Mouse (Mus musculus): Measurements from ENCODE around the gene Slc40a1. TPM values are rescaled to one million over a fixed set of nuclear protein-coding genes. Genes with fewer than 3 reads are reported as not detected.

The Slc40a1 gene
- total RNA-seq, 2 experiments from 2014 or later: 21.6 to 23.7 TPM

DNA sequence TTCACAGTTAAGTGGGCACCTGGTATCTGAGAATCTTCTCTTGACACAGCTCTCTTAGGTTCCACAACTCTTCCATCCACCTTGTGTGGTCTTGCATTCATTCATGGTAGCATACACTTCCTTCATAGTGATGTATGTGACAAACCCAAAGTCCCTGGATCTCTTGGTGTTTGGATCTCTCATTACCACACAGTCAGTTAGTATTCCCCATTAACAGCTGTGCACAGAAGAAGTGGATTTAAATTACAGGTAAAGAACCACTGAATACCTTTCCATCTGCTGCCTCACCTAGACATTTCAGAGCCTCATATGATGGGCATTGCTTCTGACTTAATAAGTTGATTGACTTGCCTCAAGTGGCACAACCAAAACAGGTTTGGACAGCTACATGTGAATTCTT is 36.1 kb downstream of the Slc40a1 start, which contains the start of gene Gm5269:
Gene Gm5269 (minus strand): TSS at position 101 of the 400 bp plus-strand sequence.
- no peak for DNase-seq
- intact Hi-C loops (cut with DNase I): no loop called here

DNA sequence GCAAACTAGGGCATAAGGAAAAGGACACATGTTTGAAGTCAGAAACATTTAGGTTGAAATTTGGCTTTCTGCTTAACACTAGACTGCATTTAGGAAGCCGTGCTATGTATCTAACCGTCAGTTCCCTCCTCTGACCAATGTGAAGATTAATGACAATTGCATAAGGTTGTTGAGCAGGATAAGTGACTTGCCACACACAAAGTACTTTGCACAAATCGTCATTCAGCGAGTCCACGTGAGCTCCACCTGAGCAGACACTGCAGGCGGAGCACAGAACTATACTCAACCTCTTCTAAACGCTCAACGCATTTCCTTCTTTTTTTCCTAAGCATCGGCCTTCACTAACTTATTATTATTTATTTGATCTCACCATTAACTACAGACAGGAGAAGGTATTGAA is 39.5 kb downstream of the Slc40a1 start:
- intact Hi-C loops (cut with DNase I): no loop called here
- no peak for DNase-seq

DNA sequence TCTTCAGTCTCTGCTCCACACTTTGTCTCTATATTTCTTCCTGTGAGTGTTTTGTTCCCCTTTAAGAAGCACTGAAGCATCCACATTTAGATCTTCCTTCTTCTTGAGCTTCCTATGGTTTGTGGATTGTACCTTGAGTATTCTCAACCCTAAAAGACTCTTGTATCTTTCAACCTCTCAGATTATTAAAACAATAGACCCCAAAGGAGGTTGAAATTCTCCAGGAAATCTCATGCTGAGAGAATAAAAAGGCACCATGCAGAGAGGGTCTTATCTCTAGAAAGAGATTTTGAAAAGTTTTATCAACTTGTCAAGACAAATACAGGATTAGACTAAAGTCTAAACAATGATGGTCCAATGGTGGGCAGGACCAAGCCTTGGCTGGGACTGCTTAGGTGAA is 42.9 kb downstream of the Slc40a1 start:
- no peak for DNase-seq
- intact Hi-C loops (cut with DNase I): no loop called here

DNA sequence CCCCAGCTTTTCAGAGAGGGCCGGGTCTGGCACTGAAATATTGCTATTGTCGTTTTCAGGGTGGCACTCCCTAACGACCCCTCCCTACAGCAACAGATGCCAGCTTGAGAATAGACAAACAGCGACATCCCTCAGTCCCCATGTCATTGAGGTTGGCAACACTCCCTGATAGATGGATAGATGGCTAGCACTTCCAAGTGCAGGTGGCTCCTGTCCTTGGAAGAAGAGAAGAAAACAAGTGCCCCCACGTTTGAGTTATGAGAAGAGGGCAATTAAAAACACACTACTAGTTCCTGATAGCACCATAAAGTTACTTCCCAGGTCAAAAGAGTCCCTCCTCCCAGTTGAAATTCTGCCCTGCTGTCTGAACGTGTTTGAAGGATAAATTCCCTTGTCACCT is 44.2 kb downstream of the Slc40a1 start:
- no peak for DNase-seq
- intact Hi-C loops (cut with DNase I): no loop called here

DNA sequence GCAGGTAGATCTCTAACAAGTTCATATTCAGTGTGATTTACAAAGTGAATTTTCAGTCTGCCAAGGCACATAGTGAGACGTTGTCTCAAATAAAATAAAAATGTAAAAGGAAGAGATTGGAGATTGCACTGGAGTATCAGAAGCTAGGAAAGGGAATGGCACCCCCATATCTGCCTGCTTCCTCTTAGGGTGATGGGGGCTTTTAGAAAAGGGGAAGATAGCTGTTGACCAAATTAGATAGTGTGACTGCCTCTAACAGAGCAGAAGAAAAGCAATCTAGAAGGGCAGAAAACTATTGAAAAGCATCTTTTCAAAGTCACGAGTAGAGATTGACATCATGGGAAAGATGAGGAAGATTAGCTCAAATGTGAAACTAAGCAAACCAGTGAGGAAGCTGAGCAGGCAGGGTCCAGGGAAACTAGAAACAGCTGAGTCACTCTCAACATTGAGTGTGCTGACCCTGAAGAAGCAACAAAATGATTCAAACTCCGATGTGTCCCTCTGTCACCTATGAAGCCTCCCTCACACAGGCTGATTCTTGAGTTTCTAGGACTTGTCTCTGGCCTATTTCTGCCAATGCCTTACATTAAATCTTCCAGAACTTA is 45.0 kb downstream of the Slc40a1 start:
- no peak for DNase-seq
- intact Hi-C loops (cut with DNase I): no loop called here

DNA sequence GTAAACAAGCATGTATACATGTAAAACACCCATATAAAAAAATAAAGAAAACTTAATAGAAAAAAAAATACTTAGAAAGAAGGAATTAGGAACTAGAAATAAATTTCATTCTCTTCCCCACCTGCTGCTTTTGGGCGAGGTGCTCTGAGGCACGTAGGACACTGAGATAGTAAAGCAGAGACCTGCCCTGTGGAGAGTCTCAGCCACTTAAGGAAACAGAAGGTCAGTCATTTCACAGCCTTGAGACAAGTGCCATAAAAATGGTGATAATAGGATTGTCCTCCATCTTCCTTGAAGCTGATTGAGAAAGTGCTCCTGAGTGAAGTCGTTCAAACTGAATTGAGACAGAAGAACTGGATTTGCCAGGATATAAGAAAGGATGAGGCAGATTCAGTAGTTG is 48.9 kb downstream of the Slc40a1 start:
- no peak for DNase-seq
- intact Hi-C loops (cut with DNase I): no loop called here

DNA sequence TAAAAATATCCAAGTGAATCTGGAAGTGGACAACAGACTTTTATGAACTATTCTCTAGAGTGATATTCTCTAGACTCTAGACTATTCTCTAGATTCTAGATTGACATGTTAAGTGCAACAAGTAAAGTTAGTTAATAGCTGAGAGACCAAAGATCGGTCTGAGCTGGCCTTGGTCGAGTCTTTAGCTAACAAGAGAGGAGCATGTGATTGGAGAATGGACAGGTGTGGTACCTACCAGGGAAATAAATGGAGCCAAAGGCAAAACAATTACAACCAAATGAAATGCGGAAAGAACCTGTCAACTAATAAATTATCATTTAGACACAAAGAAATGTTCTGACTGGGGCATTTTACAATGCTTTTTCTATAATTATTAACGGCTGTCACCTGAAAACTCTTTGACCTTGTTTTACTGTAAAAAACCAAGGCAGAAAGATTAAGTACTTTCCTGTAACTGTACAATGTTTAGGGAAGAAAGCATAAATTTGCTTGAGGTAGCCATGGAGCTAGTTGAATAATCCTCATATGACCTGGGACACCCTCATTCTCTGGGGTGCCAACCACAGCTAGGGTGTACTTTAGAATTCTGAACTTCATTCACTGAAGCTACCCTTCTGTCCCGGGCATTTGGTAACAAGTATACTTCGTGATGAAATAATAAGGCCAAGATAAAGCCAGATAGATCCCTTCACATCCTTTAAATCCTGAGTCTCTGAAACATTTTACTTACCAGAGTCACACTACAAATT is 49.7 kb downstream of the Slc40a1 start:
- no peak for DNase-seq
- intact Hi-C loops (cut with DNase I): no loop called here

DNA sequence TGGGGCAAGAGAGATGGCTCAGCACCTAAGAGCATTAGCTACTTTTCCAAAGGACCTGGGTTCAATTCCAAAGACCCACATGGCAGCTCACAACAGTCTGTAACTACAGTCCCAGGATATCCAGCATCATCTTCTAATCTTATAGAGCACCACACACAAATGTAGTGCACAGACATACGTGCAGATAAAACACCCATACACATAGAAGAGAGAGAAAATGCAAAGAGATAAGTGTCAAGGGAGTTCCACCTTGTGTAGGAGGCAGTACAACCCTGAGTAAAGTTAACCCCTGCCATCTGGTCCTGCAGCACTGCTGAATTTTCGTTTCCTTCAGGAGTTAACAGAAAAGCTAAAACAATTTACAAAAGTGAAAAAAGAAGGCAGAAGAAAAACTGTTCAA is 50.7 kb downstream of the Slc40a1 start:
- intact Hi-C loops (cut with DNase I): no loop called here
- DNase-seq: no peak

DNA sequence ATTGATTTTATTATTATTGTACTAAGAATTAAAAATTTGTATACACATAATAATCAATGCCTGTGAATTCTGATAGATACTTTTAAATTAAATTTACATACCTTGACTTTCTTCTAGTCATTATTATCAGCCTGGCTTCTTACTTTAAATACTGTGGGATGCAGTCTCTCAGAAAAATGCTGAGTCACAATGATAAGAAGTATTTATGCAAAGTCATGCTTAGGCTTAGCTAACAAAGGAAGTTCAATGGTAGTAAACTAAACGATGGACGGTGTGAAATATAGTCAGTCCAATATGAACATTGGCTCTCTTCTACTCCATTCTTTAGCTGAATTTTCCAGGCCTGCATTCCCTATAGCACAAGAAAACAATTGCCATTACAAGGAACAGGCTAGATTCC is 53.1 kb downstream of the Slc40a1 start:
- intact Hi-C loops (cut with DNase I): no loop called here
- no peak for DNase-seq

DNA sequence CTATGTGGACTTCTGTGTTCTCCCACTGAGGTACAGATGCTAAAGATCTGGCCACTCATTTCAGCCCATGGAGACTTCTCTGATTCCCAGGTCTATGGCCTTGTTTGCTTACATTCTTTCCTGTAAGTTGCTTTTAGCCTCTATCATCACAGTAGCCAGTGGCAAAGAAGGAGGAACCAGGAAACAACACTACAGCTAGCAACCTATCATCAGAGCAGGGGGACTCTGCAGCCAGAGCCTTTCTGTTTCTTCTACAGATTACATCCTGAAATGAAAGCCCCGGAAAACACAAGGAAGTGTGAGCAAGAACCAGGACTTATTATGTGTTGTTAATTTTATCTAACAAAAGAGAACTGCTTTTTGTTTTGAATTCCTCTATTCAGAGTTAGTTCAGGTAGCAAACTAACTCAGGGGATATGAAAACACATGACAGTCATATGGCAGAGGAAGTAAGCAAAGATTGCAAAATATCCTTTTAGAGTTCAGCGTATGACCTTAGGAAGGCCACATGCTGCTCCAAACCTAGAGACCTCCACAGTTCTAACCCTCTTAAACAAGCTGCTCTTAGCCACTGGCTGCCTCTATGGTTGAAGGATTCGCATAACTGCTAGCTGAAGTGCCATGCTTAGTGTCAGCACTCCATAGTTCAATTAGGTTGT is 57.7 kb downstream of the Slc40a1 start:
- intact Hi-C loops (cut with DNase I): no loop called here
- no peak for DNase-seq

DNA sequence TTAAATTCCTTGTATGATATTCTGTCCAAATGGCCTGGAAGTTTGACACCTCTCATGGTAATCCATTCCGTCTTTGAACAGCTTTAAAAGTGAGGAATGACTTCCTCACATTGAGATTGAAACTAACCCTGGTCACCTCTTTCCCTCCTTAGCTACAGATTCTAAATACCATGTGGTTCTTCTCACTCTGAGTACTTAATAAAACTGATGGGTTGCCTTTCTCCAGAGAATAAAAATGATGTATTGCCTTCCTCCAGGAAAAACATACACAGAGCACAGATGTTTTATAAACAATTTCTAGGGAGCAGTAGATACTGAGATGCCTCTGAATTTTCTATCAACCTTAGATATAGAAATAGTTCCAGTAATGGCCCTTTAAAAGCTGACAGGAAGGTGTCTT is 58.3 kb downstream of the Slc40a1 start:
- DNase-seq: no peak
- intact Hi-C loops (cut with DNase I): no loop called here

DNA sequence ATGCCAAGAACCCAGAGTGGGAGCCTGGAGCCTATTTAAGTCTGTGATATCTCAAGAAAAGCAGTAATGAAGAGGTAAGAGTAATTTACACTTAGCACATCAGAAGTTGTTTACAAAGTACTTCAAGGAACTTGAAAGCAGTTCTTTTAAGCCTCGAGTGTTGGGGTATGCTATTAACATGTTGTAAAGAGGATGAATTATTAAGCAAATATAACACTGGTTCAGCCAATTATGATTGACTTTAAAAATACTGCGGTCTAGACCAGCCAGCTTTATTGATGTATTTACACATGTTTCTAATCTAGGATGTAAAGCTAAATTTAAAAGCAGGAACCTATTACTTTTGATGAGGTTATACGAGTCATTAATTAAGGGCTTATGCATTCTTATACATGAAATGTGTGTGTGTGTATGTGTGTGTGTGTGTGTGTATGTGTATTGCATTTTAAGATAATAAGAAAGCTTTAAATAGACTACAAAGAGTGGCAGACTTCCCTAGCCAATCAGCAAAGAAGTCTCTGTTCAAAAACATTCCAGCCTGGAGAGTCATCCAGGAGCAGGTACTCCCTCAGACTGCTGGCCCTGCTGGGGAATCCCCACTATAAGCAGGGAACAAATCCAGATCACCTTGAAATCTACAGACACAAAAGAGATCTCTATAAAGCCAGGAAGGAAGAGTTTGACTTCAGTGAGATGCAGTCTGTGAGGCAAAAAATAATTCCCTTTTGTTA is 59.9 kb downstream of the Slc40a1 start:
- DNase-seq: no peak
- intact Hi-C loops (cut with DNase I): no loop called here

DNA sequence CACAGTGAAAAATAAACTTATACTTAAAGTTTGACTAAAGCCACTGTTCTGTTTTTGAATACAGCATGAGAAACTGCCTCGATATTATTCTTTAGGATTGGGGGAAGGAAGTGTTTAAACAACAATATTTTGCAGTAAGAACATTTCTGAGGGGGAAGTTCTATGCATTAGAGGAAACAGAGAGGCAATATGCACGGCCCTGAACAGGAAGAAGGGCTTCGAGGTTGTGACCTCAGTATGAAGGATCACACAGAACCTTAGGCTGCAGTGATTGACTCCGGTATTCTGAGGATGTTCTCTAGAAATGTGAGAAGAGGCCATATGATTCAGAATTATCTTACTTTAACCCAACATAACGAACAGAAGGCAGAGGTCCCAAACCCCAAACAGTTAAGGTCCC is 60.6 kb downstream of the Slc40a1 start:
- DNase-seq: no peak
- intact Hi-C loops (cut with DNase I): no loop called here

DNA sequence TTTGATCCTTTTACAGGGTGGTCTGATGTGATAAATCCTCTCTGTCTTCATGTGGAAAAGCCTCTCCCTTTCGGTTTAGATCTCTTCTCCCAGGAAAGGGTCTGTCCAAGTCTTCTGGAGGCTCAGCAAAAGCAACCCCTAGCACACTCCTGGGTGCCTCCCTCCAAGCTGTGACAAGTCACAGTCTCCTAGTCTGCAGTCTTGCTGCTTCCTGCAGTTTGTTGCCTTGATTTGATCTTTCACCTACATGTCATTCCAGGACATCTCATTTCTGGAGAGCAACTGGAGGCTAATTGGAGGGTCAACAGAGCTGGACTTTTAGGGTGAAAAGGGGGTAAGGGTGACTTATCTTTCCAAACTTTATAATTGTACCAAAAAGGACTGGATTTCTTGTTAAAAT is 61.0 kb downstream of the Slc40a1 start:
- intact Hi-C loops (cut with DNase I): no loop called here

DNA sequence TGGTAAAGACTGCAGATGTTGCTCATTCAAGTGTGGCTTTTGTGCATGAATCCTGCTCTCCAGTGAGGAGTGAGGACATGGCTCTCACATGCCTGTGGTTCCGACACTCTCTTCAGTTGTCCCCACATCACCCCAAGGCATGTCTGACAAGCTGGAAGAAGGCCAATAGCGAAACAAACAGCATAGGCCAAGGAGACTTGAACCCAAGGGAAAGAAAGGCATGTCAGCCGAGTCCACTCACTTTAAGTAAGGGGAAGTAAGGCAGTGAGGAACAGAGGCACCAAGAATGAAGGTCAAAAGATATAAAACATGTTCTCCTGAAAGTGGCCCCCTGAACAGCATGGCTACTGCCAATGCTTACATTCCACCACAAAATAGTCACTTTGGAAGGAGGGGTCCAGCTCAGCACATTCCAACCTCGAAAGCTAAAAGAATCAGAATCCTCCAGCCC is 61.7 kb downstream of the Slc40a1 start:
- DNase-seq: no peak
- intact Hi-C loops (cut with DNase I): no loop called here

More for the DNA sequence above, 61.0 kb downstream of the Slc40a1 start:
- DNase-seq: no peak

DNA sequence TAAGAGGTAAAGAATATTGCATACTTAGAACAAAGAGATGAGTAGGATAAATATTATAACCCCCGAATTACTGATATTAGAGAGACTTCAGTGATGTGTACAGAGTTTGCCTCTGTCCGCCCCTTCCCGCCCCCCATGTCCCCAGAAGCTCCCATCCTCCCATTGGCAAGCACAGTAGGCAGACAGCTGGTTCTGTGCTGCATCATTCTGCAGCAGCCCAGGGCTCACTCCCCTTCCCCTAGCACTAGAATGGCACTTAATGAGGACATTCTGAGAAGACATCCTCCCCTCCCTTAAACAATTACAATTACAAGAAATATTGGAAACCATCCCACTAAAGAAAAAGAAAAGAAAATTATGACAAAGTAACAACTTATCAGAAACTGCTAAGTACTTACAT is 62.7 kb downstream of the Slc40a1 start:
- no peak for DNase-seq
- intact Hi-C loops (cut with DNase I): no loop called here

DNA sequence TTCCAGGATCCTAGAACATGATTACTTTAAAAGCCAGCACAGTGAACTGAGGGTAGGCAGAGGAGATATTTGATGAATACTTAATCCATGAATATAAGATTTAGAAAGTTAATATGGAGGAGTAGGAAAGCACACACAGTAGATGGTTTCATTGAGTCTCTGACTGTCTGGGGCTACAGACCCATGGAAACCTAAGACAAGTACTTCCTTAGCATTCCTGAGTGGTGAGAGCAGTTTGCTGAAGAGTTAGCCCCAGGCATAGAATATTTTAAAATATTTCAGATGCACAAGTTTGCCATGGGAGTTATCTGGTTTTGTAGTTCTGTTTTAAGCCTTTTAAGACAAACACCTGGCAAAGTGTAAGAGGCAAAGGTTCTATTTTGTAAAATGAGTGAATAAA is 65.2 kb downstream of the Slc40a1 start:
- DNase-seq: no peak

DNA sequence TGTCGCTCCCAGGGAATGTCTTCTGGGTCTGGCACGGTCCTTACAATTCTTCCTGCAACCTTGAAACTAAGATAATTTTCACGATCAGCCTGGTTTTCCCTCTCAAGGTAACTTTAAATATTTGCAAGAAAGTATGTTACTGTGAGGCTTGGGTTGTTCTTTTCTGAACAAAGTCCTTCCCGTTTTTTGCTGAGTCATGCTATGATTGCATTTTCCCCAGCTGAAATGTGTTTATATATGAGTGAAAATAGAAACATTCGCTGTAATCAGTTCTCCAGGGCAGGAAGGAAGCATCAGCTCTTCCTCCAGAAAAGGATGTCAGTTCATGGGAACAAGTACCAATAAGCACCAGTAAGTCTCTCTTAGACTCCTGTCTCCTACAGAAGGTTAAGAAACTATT is 66.0 kb downstream of the Slc40a1 start:
- intact Hi-C loops (cut with DNase I): no loop called here
- DNase-seq: no peak

More for the DNA sequence above, 65.2 kb downstream of the Slc40a1 start:
- intact Hi-C loops (cut with DNase I): no loop called here
